Mouse (Mus musculus): ENCODE measurements around the gene Hexim2.

- peak; percentile 99 for TF ChIP-seq CTCF (IDR thresholded peaks at IDR 0.05; ENCODE audit: borderline replicate concordance, insufficient read depth, low read length)
- peak; percentile 69 for TF ChIP-seq POLR2A (IDR thresholded peaks at IDR 0.05; ENCODE audit: low read depth, low read length)
Observed at GRCm38 (mm10) chr11:103102725-103103349, 29.4 kb upstream of the Hexim2 start.
